Mouse (Mus musculus) limb, embryonic 11.5 days (tissue): ENCODE data around the gene Olfr960. TPM values are rescaled to one million over a fixed set of nuclear protein-coding genes. Genes with fewer than 3 reads are reported as not detected.

Source experiments
- ATAC-seq: fragments of 200-750 bp; cut with Nextera tagmentation; 2 replicates; pipeline ENCODE4 v1.8.0; 2017; ENCODE audit warnings: low read depth; ENCODE audit not compliant: insufficient number of reproducible peaks, low FRiP score, low TSS enrichment
- DNase-seq: peaks from one replicate; pipeline ENCODE4 v3.0.0-alpha.2; 2015; ENCODE audit warnings: low spot score
- H3K27ac ChIP-seq: fragments of 300-500 bp; sonication (generic); replicated peaks from 2 replicates; pipeline ENCODE4 v1.5.1; 2014; ENCODE audit warnings: low read depth, mild to moderate bottlenecking, low read length
- H3K27me3 ChIP-seq: fragments of 300-500 bp; sonication (generic); 2 replicates; pipeline ENCODE4 v1.6.1; 2014; ENCODE audit warnings: mild to moderate bottlenecking, low read length, mixed read lengths; ENCODE audit not compliant: control insufficient read depth, insufficient read depth
- H3K36me3 ChIP-seq: fragments of 300-500 bp; sonication (generic); 2 replicates; pipeline ENCODE4 v1.6.1; 2014; ENCODE audit warnings: mild to moderate bottlenecking, low read length, moderate library complexity, mixed read lengths; ENCODE audit not compliant: control insufficient read depth, insufficient read depth
- H3K4me1 ChIP-seq: fragments of 300-500 bp; sonication (generic); 2 replicates; pipeline ENCODE4 v1.6.1; 2014; ENCODE audit warnings: low read length, mixed read lengths; ENCODE audit not compliant: control insufficient read depth, insufficient read depth
- H3K4me2 ChIP-seq: fragments of 300-500 bp; sonication (generic); 2 replicates; pipeline ENCODE4 v1.6.1; 2014; ENCODE audit warnings: low read depth, mild to moderate bottlenecking, moderate library complexity; ENCODE audit not compliant: severe bottlenecking
- H3K4me3 ChIP-seq: fragments of 300-500 bp; sonication (generic); 2 replicates; pipeline ENCODE4 v1.5.1; 2014; ENCODE audit warnings: low read depth, low read length
- H3K9ac ChIP-seq: fragments of 300-500 bp; sonication (generic); 2 replicates; pipeline ENCODE4 v1.6.1; 2014; ENCODE audit warnings: mild to moderate bottlenecking, low read length
- H3K9me3 ChIP-seq: fragments of 300-500 bp; sonication (generic); 2 replicates; pipeline ENCODE4 v1.6.1; 2016; ENCODE audit warnings: low read length; ENCODE audit not compliant: control insufficient read depth
- WGBS: fragments of 180-500 bp; shearing (Covaris S2); extraction: QIAGEN DNeasy Blood & Tissue Kit; methylation state at CpG from one replicate; pipeline ENCODE4 v1.1.7; 2014; 5-methylcytosine and 5-hydroxymethylcytosine counted together
- polyA plus RNA-seq: library from polyadenylated mRNA; unstranded; fragments of >200 nt; fragmentation: Nextera tagmentation; extraction: Ambion mirVana; gene quantifications from 2 replicates; pipeline ENCODE4 v1.2.1, GENCODE M21; 2014

Olfr960 gene
- polyA plus RNA-seq, 1 experiment from 2014 or later: not detected

GRCm38 (mm10) chr9:39669723-39670122 lies 48.5 kb downstream of the Olfr960 start:
- H3K4me2 ChIP-seq: no peak overlapping the region
- no peak overlapping the region for H3K4me3 ChIP-seq
- no peak for ATAC-seq
- no peaks in the 10 kb centered on the region for H3K4me1 ChIP-seq
- H3K9me3 ChIP-seq: no peaks in the 10 kb centered on the region
- H3K9ac ChIP-seq: no peak overlapping the region
- H3K27me3 ChIP-seq: no peaks in the 10 kb centered on the region
- H3K27ac ChIP-seq: no peak overlapping the region
- 70% methylated on average over 2 of the region's 2 CpGs for WGBS
- DNase-seq: no peak
- H3K36me3 ChIP-seq: no peaks in the 10 kb centered on the region

Other genes starting within 250 kb of the Olfr960 start
- not detected in 2 replicates for gene Olfr951, start 234.0 kb upstream of the Olfr960 start, polyA plus RNA-seq
- not detected in 2 replicates for gene Olfr952, start 194.2 kb upstream of the Olfr960 start, polyA plus RNA-seq
- gene Olfr954, start 164.7 kb upstream of the Olfr960 start, polyA plus RNA-seq: not detected in 2 replicates
- gene Olfr955, start 149.4 kb upstream of the Olfr960 start, polyA plus RNA-seq: not detected in 2 replicates
- not detected in 2 replicates for gene Olfr44, start 127.4 kb upstream of the Olfr960 start, polyA plus RNA-seq
- gene Olfr957, start 105.6 kb upstream of the Olfr960 start, polyA plus RNA-seq: not detected in 2 replicates
- not detected in 2 replicates for gene Olfr958, start 67.3 kb upstream of the Olfr960 start, polyA plus RNA-seq
- gene Olfr959, start 45.8 kb upstream of the Olfr960 start, polyA plus RNA-seq: not detected in 2 replicates
- 9.4 and 12.9 TPM in 2 replicates for gene AW551984, start 17.0 kb upstream of the Olfr960 start, polyA plus RNA-seq
- not detected in 2 replicates for gene Olfr148, start 10.7 kb upstream of the Olfr960 start, polyA plus RNA-seq
- gene Olfr961, start 23.7 kb downstream of the Olfr960 start, polyA plus RNA-seq: not detected in 2 replicates
- not detected in 2 replicates for gene Olfr963, start 45.8 kb downstream of the Olfr960 start, polyA plus RNA-seq
- not detected in 2 replicates for gene Olfr149, start 85.7 kb downstream of the Olfr960 start, polyA plus RNA-seq
- not detected in 2 replicates for gene Olfr965, start 90.0 kb downstream of the Olfr960 start, polyA plus RNA-seq
- not detected in 2 replicates for gene Olfr150, start 109.6 kb downstream of the Olfr960 start, polyA plus RNA-seq
- gene Olfr967, start 124.9 kb downstream of the Olfr960 start, polyA plus RNA-seq: not detected in 2 replicates
- gene Olfr968, start 161.9 kb downstream of the Olfr960 start, polyA plus RNA-seq: not detected in 2 replicates
- not detected in 2 replicates for gene Olfr969, start 169.6 kb downstream of the Olfr960 start, polyA plus RNA-seq
- not detected in 2 replicates for gene Olfr970, start 187.5 kb downstream of the Olfr960 start, polyA plus RNA-seq
- gene Olfr971, start 215.5 kb downstream of the Olfr960 start, polyA plus RNA-seq: not detected in 2 replicates
- not detected in 2 replicates for gene Olfr972, start 245.0 kb downstream of the Olfr960 start, polyA plus RNA-seq